Mouse (Mus musculus) bone marrow, adult 2 months (tissue): ENCODE data around the gene Trim47.

Experiments used
- CTCF ChIP-seq: fragments of 200-500 bp; IDR thresholded peaks from 2 replicates; pipeline ENCODE4 v1.5.1; 2011; ENCODE audit warnings: low read length, control low read depth; ENCODE audit not compliant: control insufficient read depth, insufficient read depth
- POLR2A ChIP-seq: fragments of 200-500 bp; IDR thresholded peaks from 2 replicates; pipeline ENCODE4 v1.6.1; 2011; ENCODE audit warnings: low read depth, mild to moderate bottlenecking, control low read depth, low read length, borderline replicate concordance; ENCODE audit not compliant: control insufficient read depth

DNA sequence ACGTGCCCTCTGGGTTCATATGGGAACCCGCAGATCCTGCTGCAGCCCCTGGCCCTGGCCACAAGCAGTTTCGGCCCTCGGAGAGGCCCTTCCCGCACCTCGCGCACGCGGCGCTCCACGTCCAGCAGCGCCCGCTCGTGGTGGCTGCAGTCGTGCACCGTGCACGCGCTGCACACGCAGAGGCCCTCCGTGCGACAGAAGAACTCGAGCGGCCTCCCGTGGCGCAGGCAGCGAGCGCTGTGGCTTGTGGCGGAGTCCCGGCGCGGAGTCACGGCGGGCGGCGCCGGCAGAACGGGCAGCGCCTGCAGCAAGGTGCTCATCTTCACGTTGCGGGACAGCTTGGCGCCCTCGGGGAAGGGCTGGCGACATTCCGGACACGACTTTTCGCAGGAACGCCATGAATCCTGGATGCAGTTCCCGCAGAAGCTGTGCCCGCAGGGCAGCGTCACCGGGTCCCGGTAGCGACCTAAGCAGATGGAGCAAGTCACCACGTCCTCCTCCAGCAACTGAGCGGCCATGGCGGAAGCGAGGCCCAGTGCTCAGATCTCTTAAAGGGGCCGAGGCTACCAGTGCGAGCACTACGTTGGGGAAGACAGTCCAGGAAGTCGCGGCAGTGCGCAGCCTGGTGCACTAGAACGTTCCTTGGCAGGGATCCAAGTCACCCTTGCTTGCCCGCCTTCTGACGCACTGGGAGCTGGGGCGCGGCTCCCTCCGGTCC, 3.6 kb upstream of the Trim47 start, which contains the start of gene Trim65:
- TF ChIP-seq CTCF, result peak; percentile 80
- peak; percentile 80 for TF ChIP-seq POLR2A
